Mouse (Mus musculus): ENCODE data around the gene Ppm1a. TPM values are rescaled to one million over a fixed set of nuclear protein-coding genes. Genes with fewer than 3 reads are reported as not detected.

The Ppm1a gene
- polyA plus RNA-seq (2014; fragmentation: Illumina TruSeq; extraction: RNeasy Lipid Tissue Mini Kit (QIAGEN cat#74804); ENCODE audit: low read depth, low replicate concordance), result 209 TPM

DNA sequence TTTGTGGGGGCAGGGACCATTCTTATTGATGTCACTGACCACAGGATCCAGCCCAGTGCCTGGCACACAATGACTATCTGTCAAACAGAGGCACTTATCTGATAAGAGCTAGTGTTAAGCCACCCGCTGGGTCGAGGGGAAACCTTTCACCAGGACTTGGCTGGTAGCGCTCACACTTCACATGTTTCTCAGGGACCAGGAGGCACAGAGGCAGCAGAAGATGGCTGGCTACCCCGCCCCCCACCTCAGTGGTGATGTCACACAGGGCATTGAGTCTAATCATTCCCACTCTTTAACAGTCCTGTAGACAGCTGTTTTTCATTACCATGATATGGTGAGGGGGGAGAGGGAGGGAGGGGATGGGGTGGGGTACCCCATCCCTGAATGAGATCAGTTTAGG, at the start of gene Ppm1a:
Ppm1a (plus strand) TSS at position 370 of the 400 bp plus-strand sequence.

Other genes starting within 250 kb of the Ppm1a start
- 4.9 TPM for gene Pcnx4, start 221.1 kb upstream of the Ppm1a start, polyA plus RNA-seq (2014; fragmentation: Illumina TruSeq; extraction: RNeasy Lipid Tissue Mini Kit (QIAGEN cat#74804); ENCODE audit: low read depth, low replicate concordance)
- not detected for gene Gm4756, start 107.8 kb upstream of the Ppm1a start, polyA plus RNA-seq (2014; fragmentation: Illumina TruSeq; extraction: RNeasy Lipid Tissue Mini Kit (QIAGEN cat#74804); ENCODE audit: low read depth, low replicate concordance)
- 39.9 TPM for gene Dhrs7, start 92.5 kb upstream of the Ppm1a start, polyA plus RNA-seq (2014; fragmentation: Illumina TruSeq; extraction: RNeasy Lipid Tissue Mini Kit (QIAGEN cat#74804); ENCODE audit: low read depth, low replicate concordance)
- not detected for gene Six6, start 182.4 kb downstream of the Ppm1a start, polyA plus RNA-seq (2014; fragmentation: Illumina TruSeq; extraction: RNeasy Lipid Tissue Mini Kit (QIAGEN cat#74804); ENCODE audit: low read depth, low replicate concordance)
- 3.0 TPM for gene 4930447C04Rik, start 183.3 kb downstream of the Ppm1a start, polyA plus RNA-seq (2014; fragmentation: Illumina TruSeq; extraction: RNeasy Lipid Tissue Mini Kit (QIAGEN cat#74804); ENCODE audit: low read depth, low replicate concordance)